Mouse (Mus musculus) lung, postnatal 0 days (tissue): ENCODE data around the gene Nt5e. TPM values are rescaled to one million over a fixed set of nuclear protein-coding genes. Genes with fewer than 3 reads are reported as not detected.

Experiments used
- ATAC-seq: fragments of 200-750 bp; cut with Nextera tagmentation; 2 replicates; pipeline ENCODE4 v1.8.0; 2017; ENCODE audit warnings: moderate library complexity
- DNase-seq: peaks from one replicate; pipeline ENCODE4 v3.0.0-alpha.2; 2016; ENCODE audit warnings: low spot score
- H3K27ac ChIP-seq: fragments of 300-500 bp; sonication (generic); 2 replicates; pipeline ENCODE4 v1.5.1; 2014; ENCODE audit warnings: antibody characterized with exemption, mild to moderate bottlenecking, low read length, mixed read lengths
- H3K27me3 ChIP-seq: fragments of 300-500 bp; sonication (generic); replicated peaks from 2 replicates; pipeline ENCODE4 v1.6.1; 2014; ENCODE audit warnings: low read length, mixed read lengths; ENCODE audit not compliant: insufficient read depth
- H3K36me3 ChIP-seq: fragments of 300-500 bp; sonication (generic); 2 replicates; pipeline ENCODE4 v1.6.1; 2014; ENCODE audit warnings: low read length, mixed read lengths; ENCODE audit not compliant: insufficient read depth
- H3K4me1 ChIP-seq: fragments of 300-500 bp; sonication (generic); 2 replicates; pipeline ENCODE4 v1.6.1; 2014; ENCODE audit warnings: antibody characterized with exemption, low read depth, low read length, mixed read lengths; ENCODE audit not compliant: insufficient read depth
- H3K4me2 ChIP-seq: fragments of 300-500 bp; sonication (generic); replicated peaks from 2 replicates; pipeline ENCODE4 v1.6.1; 2014; ENCODE audit warnings: low read depth, mild to moderate bottlenecking, low read length, moderate library complexity, mixed read lengths
- H3K4me3 ChIP-seq: fragments of 300-500 bp; sonication (generic); 2 replicates; pipeline ENCODE4 v1.5.1; 2014; ENCODE audit warnings: low read depth, low read length
- H3K9ac ChIP-seq: fragments of 300-500 bp; sonication (generic); replicated peaks from 2 replicates; pipeline ENCODE4 v1.6.1; 2014; ENCODE audit warnings: low read depth, mild to moderate bottlenecking
- H3K9me3 ChIP-seq: fragments of 300-500 bp; sonication (generic); 2 replicates; pipeline ENCODE4 v1.6.1; 2016; ENCODE audit warnings: low read length, mixed read lengths
- CTCF ChIP-seq: IDR thresholded peaks from 2 replicates; pipeline ENCODE4 v1.5.1; 2016; ENCODE audit warnings: antibody characterized with exemption, mild to moderate bottlenecking
- EP300 ChIP-seq: IDR thresholded peaks from 2 replicates; pipeline ENCODE4 v1.6.1; 2016; ENCODE audit warnings: antibody characterized with exemption, mild to moderate bottlenecking, control low read depth
- WGBS: fragments of 180-500 bp; shearing (Covaris S2); extraction: QIAGEN DNeasy Blood & Tissue Kit; methylation state at CpG from one replicate; pipeline ENCODE4 v1.1.7; 2014; 5-methylcytosine and 5-hydroxymethylcytosine counted together
- polyA plus RNA-seq: library from polyadenylated mRNA; unstranded; fragments of >200 nt; fragmentation: Nextera tagmentation; extraction: Ambion mirVana; gene quantifications from 2 replicates; pipeline ENCODE4 v1.2.1, GENCODE M21; 2015

The Nt5e gene
- polyA plus RNA-seq, 1 experiment from 2014 or later = 5.8 TPM

DNA sequence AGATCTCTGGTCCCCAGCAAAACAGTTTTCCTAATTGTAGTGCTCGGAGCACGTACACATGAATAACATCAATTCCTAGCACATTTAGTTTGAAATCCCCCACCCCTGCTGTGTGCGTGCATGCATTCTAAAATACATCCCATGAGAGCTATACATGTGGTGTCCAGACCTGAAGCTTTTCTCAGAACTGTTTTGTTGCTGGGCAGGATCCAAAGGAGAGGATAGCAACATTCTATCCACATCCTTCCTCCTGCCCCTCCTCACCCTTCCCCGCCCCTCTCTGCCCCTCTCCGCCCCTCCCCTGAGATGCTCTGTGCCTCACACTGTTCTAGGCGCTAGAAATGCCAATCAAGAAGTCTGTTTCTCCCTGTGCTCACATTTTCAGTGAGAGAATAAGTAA, 25.7 kb downstream of the Nt5e start:
- Histone ChIP-seq H3K27ac (no peak overlapping the region), H3K27me3 (no peaks in the 10 kb centered on the region), H3K4me2 (no peak overlapping the region), H3K9me3 (no peaks in the 10 kb centered on the region), H3K4me3 (no peak overlapping the region), H3K36me3 (no peaks in the 10 kb centered on the region), H3K4me1 (no peaks in the 10 kb centered on the region), H3K9ac (no peak overlapping the region)
- no peak for TF ChIP-seq CTCF
- no peak for TF ChIP-seq EP300
- DNase-seq (no peak), ATAC-seq (no peak)
- WGBS = 65% methylated on average over 6 of the region's 6 CpGs

- DNase-seq (no peak), ATAC-seq (no peak)
- TF ChIP-seq EP300 = no peak
- no peak for TF ChIP-seq CTCF
- 87% methylated on average over 7 of the region's 7 CpGs for WGBS
- no peaks in the 10 kb centered on the region for H3K4me1 ChIP-seq
- H3K27ac ChIP-seq = no peak overlapping the region
- no peaks in the 10 kb centered on the region for H3K27me3 ChIP-seq
- H3K9ac ChIP-seq = no peak overlapping the region
- H3K4me2 ChIP-seq = no peak overlapping the region
- no peaks in the 10 kb centered on the region for H3K9me3 ChIP-seq
- no peak overlapping the region for H3K4me3 ChIP-seq
- H3K36me3 ChIP-seq = no peaks in the 10 kb centered on the region
Measured at GRCm38 (mm10) chr9:88353459-88353858, 26.5 kb downstream of the Nt5e start.

GRCm38 (mm10) chr9:88357173-88357572, 30.2 kb downstream of the Nt5e start:
- ATAC-seq (no peak), DNase-seq (no peak)
- TF ChIP-seq CTCF (no peak), EP300 (no peak)
- Histone ChIP-seq H3K27ac (no peak overlapping the region), H3K4me1 (no peaks in the 10 kb centered on the region), H3K9me3 (no peaks in the 10 kb centered on the region), H3K4me2 (no peak overlapping the region), H3K4me3 (no peak overlapping the region), H3K36me3 (no peaks in the 10 kb centered on the region), H3K27me3 (no peaks in the 10 kb centered on the region), H3K9ac (no peak overlapping the region)
- 36% methylated on average over 3 of the region's 3 CpGs for WGBS

DNA sequence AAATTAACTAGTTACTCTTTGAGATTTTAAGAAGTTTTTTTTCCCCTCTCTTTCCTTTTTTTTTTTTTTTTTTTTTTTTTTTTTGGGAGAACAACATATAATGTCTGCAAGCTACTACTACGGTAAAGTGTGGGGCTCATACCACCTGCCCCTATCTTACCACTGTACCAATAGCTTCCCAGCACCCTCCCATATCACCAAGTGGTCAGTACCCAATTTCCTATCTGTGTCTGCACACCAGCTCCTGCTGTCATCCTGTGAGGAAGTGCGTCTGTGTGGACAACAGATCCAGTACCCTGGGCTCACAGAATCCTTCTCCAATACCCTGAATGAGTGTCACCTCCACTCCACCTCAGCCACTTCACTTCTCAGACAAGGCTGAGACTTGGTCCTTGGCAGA, 32.1 kb downstream of the Nt5e start:
- H3K36me3 ChIP-seq = no peaks in the 10 kb centered on the region
- DNase-seq (no peak), ATAC-seq (no peak)
- no peak overlapping the region for H3K4me3 ChIP-seq
- H3K4me2 ChIP-seq = no peak overlapping the region
- H3K4me1 ChIP-seq = no peaks in the 10 kb centered on the region
- TF ChIP-seq CTCF = no peak
- TF ChIP-seq EP300 = no peak
- no peak overlapping the region for H3K9ac ChIP-seq
- WGBS = 60% methylated on average over 2 of the region's 2 CpGs
- H3K27ac ChIP-seq = no peak overlapping the region
- no peaks in the 10 kb centered on the region for H3K9me3 ChIP-seq
- H3K27me3 ChIP-seq = no peaks in the 10 kb centered on the region

DNA sequence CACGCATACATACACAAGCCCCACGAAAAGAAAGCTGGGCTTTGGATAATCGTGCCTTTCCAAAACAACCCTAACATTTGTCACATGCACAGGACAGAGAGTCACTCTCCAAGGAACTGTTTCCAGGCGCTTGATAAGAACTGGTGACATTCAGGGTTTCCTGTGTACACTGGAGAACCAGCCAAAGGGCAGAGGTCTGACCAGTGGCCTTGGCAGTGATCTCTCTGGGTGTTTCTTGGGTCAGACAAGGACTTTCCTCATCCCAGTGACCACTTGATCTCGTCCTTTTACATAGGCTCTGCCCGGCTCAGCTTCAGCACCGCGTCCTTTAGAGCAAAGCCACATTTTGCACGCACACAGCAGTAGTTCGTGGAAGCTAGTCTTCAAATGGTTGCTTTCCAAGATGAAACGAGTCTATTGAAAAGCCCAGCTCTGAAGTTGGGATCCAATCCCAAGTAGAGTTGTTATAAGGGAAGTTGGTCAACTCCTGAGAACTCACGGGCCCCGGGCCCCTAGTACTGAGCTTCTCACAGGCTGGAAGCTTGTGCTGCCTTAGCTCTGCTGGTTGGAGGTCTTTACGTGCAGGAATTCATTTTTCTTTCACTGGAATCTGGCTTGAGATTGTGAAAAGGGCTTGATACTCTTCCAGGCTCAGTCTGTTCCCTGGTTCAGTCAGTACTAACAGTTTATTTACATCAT, 34.4 kb downstream of the Nt5e start:
- Histone ChIP-seq H3K4me1 (no peaks in the 10 kb centered on the region), H3K9ac (no peak overlapping the region), H3K9me3 (no peaks in the 10 kb centered on the region), H3K27ac (0 out of 2 replicates have a peak overlapping the region, but pooled peaks have one; percentile 32), H3K27me3 (no peaks in the 10 kb centered on the region), H3K4me2 (no peak overlapping the region), H3K4me3 (no peak overlapping the region), H3K36me3 (no peaks in the 10 kb centered on the region)
- TF ChIP-seq EP300 = no peak
- no peak for TF ChIP-seq CTCF
- ATAC-seq = peak; percentile 40; the same call in 1 of the 2 replicates
- WGBS = 58% methylated on average over 14 of the region's 14 CpGs
- no peak for DNase-seq

DNA sequence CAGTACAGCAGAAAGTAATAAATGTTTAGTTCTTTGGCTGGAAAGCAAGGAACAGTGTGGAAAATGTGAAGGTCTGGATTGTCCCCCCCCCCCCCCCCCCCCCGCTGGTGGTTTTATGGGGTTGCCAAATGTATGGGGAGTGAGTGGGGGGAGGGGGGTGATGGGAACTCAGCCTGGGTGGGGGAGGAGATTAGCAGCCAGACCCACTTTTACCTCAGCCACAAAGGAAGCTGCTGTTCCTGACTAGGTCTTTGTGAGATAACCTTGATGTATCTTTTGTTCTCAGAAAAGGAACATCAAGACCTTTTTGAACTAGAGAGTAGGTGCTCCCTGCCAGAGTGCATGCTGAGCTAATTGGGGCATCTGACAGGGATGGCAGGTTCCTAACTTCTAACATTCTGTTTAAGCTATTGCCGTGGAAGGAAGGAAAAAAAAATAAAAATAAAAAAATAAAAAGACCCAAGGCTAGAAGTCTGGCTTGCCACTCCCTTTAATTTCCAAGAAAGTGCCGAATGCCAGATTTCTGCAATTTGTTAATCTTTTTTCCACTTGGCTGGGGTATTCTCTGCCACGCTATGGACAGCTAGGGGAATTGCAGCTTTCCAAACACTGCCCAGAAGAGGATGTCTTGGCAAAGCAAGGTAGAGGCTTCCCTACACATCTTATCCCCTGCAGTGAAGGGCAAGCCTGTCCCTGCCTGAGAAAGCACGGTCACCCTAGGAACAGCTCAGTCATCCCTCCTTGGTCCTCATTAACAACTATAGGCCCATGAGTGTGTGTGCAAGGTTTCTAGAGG, 35.3 kb downstream of the Nt5e start:
- Histone ChIP-seq H3K36me3 (no peaks in the 10 kb centered on the region), H3K9me3 (no peaks in the 10 kb centered on the region), H3K4me3 (no peak overlapping the region), H3K4me1 (no peaks in the 10 kb centered on the region), H3K9ac (no peak overlapping the region), H3K27me3 (no peaks in the 10 kb centered on the region), H3K27ac (no peak overlapping the region), H3K4me2 (no peak overlapping the region)
- DNase-seq (peak; percentile 38), ATAC-seq (no peak)
- TF ChIP-seq EP300 (no peak), CTCF (peak; percentile 48)
- 38% methylated on average over 4 of the region's 5 CpGs for WGBS
